Mouse (Mus musculus) thymus, adult 18-20 months (tissue): ENCODE measurements at regions not wholly inside any gene's neighbourhood (a gene's known extent, or its start where the extent isn't known, plus 50 kb on each side); places are given as distances from the start of the nearest gene placed in this dataset.

Source experiments
- DNase-seq, 2 experiments: peaks; one replicate each; pipeline ENCODE4 v3.0.0; 2022; ENCODE audit warnings: mixed read lengths in 2 of 2

- DNase-seq = no peak
These were observed 185.1 kb upstream of the Klf3 start for GRCm38 (mm10) chr5:64618126-64618525.

- no peak for DNase-seq
These were observed 183.4 kb upstream of the Klf3 start for GRCm38 (mm10) chr5:64619752-64620151.

GRCm38 (mm10) chr5:64620726-64621125, 182.5 kb upstream of the Klf3 start:
- DNase-seq = no peak

- DNase-seq = no peak
These were observed 181.8 kb upstream of the Klf3 start for GRCm38 (mm10) chr5:64621386-64621785.

- peak; percentile 63 for DNase-seq
These were observed 179.5 kb upstream of the Klf3 start for GRCm38 (mm10) chr5:64623653-64624052.

- DNase-seq = no peak
These were observed 179.0 kb upstream of the Klf3 start for GRCm38 (mm10) chr5:64624205-64624604.

GRCm38 (mm10) chr5:64625421-64625820, 177.8 kb upstream of the Klf3 start:
- no peak for DNase-seq

GRCm38 (mm10) chr5:64625841-64626298, 177.3 kb upstream of the Klf3 start:
- peak; percentile 42 to 75 for DNase-seq

GRCm38 (mm10) chr5:64626351-64626750, 176.8 kb upstream of the Klf3 start:
- peak; percentile 81 to 89 for DNase-seq

GRCm38 (mm10) chr5:64630582-64630981, 172.6 kb upstream of the Klf3 start:
- DNase-seq = no peak

- no peak for DNase-seq
These were observed 171.0 kb upstream of the Klf3 start for GRCm38 (mm10) chr5:64632171-64632570.

- no peak for DNase-seq
These were observed 169.2 kb upstream of the Klf3 start for GRCm38 (mm10) chr5:64634008-64634407.

GRCm38 (mm10) chr5:64634721-64635120, 168.5 kb upstream of the Klf3 start:
- DNase-seq = no peak

GRCm38 (mm10) chr5:64636301-64636700, 166.9 kb upstream of the Klf3 start:
- DNase-seq = no peak

GRCm38 (mm10) chr5:64643584-64643983, 159.6 kb upstream of the Klf3 start:
- DNase-seq = no peak

- DNase-seq = no peak
These were observed 155.6 kb upstream of the Klf3 start for GRCm38 (mm10) chr5:64647417-64648125.

GRCm38 (mm10) chr5:64648492-64648891, 154.7 kb upstream of the Klf3 start:
- DNase-seq = no peak

GRCm38 (mm10) chr5:64651407-64651806, 151.8 kb upstream of the Klf3 start:
- DNase-seq = no peak

- no peak for DNase-seq
These were observed 149.4 kb upstream of the Klf3 start for GRCm38 (mm10) chr5:64653764-64654163.

- no peak for DNase-seq
These were observed 147.9 kb upstream of the Klf3 start for GRCm38 (mm10) chr5:64655286-64655685.

GRCm38 (mm10) chr5:64661959-64662358, 141.2 kb upstream of the Klf3 start:
- no peak for DNase-seq

GRCm38 (mm10) chr5:64662476-64662875, 140.7 kb upstream of the Klf3 start:
- no peak for DNase-seq

- DNase-seq = no peak
These were observed 139.4 kb upstream of the Klf3 start for GRCm38 (mm10) chr5:64663766-64664165.

GRCm38 (mm10) chr5:64665064-64665463, 138.1 kb upstream of the Klf3 start:
- no peak for DNase-seq

GRCm38 (mm10) chr5:64666256-64666655, 136.9 kb upstream of the Klf3 start:
- no peak for DNase-seq
